Mouse (Mus musculus): ENCODE data around the gene Spaca4.

Spaca4 gene

GRCm38 (mm10) chr7:45725713-45726112, at the start of gene Spaca4:
Spaca4 (minus strand) TSS chr7:45725813.
- no peak for DNase-seq (ENCODE audit: extremely low spot score)

DNA sequence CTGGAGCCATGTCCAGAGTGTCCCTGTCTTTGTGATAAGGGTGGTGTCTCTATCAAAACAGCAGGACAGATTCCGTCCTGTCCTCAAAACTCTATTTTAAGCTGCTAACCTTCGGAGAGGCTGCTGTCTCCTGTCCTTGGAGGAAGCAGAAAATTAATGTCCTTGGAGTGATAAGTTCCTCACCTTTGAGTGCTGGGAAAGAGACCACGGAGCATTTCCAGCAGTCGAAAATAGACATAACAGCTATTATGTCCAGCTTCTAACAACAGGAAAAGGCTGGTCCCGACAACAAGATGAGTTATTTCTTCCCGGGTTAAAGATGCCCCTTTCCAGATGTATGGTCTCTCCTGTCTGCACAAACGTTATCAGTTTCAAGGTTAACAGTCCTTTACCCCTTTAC, 49.6 kb upstream of the Spaca4 start:
- no peak for DNase-seq (ENCODE audit: extremely low spot score)

GRCm38 (mm10) chr7:45771101-45771500, 45.5 kb upstream of the Spaca4 start:
- no peak for DNase-seq (ENCODE audit: extremely low spot score)

DNA sequence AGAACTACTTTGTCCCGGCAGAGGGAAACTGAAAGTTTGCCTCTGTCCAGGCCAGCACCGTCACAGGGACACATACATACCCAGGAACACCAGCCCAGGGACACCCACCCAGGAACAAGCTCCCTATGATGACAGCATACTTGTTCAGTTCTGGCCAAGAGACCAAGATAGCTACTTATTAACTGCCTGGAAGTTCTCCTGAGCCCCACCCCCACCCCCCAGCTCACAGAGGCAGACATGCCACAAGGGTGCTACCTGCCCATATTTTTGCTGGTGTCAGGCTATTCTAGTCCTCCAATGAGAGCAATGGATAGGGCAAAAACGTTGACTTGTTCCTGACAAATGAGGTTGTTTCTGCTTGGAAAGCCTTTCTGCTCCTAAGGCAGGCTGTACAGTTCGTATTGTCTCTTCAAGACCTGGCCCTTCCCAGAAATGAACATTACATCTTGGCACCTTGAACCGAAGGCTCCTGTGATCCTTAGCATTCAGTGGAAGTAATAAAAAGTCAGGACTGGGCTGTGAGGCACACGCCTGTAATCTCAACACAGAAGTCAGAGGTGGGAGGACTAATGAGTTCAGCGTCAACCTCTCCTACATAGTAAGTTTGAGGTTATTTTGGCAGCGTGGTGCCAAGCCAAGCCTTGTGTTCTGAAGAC, 44.9 kb upstream of the Spaca4 start:
- DNase-seq (ENCODE audit: extremely low spot score) = no peak

DNA sequence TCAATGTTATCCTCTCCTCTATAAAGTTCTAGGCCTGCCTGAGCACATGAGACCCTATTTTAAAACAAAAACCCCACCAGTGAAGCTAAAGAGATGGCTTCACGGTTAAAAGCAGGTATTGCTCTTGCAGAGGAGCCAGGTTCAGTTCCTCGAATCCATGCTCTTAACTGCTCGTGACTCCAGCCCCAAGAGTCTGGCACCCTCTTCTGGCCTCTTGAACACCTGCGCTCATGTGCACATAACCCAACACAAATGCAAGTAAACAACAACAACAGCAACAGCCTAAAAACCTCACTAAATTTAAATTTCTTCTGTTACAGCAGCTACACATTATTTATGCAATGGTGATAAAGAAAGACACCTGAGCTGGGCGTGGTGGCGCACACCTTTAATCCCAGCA, 41.9 kb upstream of the Spaca4 start:
- no peak for DNase-seq (ENCODE audit: extremely low spot score)

DNA sequence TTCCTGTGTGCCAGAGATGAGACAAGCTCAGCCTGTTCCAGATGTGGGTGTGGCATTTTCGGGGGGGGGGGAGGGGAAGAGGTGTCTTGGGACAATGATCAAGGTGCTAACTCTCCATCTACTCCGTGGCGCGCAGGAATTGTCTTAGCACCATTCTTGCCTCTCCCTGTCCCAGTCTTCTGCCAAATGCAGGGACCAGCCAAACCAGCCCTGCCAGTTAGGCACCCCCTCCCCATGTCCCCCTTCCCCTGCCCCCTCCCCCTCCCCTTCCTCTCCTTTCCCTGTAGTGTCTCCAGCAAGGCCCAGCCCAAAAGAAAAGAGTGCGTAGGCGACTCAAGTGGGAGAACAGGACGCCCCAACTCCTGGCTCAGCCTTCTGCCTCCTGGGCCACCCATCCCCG, 41.2 kb upstream of the Spaca4 start:
- DNase-seq (ENCODE audit: extremely low spot score) = no peak

- DNase-seq (ENCODE audit: extremely low spot score) = no peak
Measured at GRCm38 (mm10) chr7:45765995-45766394, 40.4 kb upstream of the Spaca4 start.

DNA sequence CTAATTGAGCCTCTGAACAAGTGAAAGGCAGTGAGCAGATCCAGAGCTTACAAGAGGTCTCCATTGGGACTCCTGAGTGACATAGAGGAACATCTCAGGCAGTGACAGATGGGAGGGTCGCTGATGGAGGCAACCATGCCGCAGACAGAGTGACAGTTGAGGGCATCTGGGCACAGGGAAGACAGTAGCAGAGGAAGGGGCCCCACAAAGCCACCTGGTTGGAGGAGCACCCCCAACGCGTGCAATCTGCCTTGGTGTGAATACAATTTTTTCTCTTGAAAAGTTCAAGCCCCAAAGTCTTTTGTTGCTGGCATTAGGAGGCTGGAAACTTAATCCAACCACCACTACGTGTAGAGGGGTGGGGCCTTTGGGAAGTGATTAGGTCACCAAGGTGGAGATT, 34.5 kb upstream of the Spaca4 start:
- DNase-seq (ENCODE audit: extremely low spot score) = no peak

- no peak for DNase-seq (ENCODE audit: extremely low spot score)
Measured at GRCm38 (mm10) chr7:45759400-45759799, 33.8 kb upstream of the Spaca4 start.

DNA sequence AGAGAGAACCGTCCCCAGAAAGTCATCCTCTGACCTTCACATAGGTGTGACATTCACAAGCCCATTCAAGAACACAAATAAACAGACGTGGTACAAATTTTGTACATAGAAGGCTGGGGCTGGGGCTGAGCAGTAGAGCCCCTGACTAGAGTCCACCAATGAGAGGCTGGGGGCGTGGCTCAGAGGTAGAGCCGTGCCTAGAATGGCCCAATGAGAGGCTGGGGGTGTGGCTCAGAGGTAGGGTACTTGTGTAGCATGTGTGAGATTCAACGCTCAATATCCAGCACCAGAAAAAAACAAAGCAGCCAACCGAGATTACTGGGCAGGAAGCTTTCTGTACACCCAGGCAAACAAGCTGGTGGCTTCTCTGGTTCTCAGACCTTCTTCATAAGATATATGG, 30.1 kb upstream of the Spaca4 start:
- no peak for DNase-seq (ENCODE audit: extremely low spot score)

DNA sequence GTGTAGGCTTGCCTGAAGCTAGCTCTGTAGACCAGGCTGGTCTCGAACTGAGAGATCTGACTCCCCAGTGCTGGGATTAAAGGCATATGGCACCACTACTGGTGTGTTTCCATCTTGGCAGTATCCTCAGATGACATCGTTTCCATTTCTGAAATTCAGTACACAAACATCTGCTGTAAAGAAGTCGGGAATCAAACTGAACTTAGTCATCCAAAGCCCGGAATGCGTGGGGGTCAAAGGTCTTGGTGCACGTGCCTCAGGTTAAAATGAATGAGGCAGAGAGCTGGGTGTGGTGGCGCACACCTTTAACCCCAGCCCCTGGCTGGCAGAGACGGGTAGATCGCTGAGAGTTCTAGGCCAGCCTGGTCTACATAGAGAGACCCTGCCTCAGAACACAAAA, 24.5 kb upstream of the Spaca4 start:
- no peak for DNase-seq (ENCODE audit: extremely low spot score)

DNA sequence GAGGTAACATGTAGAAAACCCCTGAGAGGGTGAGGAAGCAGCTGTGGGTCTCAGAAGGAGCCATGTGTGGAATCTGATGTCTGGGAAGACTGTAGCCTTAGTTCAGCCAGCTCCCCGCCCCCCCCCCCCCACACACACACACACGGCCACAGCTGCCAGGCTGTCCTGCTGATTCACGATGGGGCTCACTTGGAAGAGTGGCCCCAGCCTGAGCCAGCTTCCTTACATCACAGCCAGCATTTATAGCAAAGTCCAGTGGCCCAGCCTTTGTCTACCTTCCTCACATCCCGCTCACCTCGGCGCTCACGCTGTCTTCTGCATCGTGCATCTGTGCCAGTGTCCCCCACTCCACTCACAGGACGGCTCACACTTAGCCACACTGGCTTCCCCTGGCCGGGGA, 23.8 kb upstream of the Spaca4 start:
- no peak for DNase-seq (ENCODE audit: extremely low spot score)

- no peak for DNase-seq (ENCODE audit: extremely low spot score)
Measured at GRCm38 (mm10) chr7:45748110-45748509, 22.5 kb upstream of the Spaca4 start.

- DNase-seq (ENCODE audit: extremely low spot score) = no peak
Measured at GRCm38 (mm10) chr7:45747450-45747849, 21.8 kb upstream of the Spaca4 start.

- no peak for DNase-seq (ENCODE audit: extremely low spot score)
Measured at GRCm38 (mm10) chr7:45746518-45746917, 20.9 kb upstream of the Spaca4 start.

DNA sequence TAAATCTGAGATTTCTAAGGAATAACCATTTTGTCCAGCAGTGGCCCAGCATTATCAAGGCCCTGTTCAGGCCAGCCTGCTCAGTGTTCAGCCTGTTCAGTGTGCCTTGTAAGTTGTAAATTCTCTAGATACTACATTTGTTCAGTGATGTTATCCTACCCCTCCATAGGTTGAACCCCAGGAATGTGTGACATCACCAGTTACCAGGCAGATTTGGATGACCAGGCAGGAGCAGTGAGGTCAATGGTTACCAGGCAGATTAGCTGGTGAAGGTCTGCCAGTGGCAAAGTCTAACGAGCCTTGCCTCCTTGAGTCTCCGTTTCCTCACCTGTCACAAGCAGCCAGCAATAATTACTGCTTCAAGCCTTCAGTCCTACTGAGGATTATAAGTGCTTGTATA, 18.8 kb upstream of the Spaca4 start:
- peak; percentile 66 for DNase-seq (ENCODE audit: extremely low spot score)

- DNase-seq (ENCODE audit: extremely low spot score) = no peak
Measured at GRCm38 (mm10) chr7:45742338-45742737, 16.7 kb upstream of the Spaca4 start.

- no peak for DNase-seq (ENCODE audit: extremely low spot score)
Measured at GRCm38 (mm10) chr7:45741777-45742176, 16.2 kb upstream of the Spaca4 start.

DNA sequence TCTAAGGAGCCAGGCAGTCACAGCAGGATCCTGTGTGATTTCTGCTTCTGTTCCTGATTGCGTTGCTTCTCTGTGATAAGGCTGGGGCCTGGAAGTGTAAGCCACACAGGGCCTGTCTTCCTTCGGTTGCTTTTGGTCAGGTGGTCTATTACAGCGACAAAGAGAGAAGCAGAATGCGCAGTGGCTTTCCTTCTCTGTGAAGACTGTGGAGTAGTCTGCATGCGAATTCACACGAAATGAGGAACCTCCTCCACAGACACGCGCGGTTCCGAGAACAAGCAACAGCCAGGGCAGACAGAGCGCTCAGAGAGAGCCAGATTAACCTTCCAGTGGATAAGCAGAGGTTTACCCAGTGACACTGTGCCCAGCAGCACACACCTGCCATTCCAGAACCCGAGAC, 15.7 kb upstream of the Spaca4 start:
- no peak for DNase-seq (ENCODE audit: extremely low spot score)

GRCm38 (mm10) chr7:45739820-45740219, 14.2 kb upstream of the Spaca4 start:
- DNase-seq (ENCODE audit: extremely low spot score) = no peak

- DNase-seq (ENCODE audit: extremely low spot score) = peak; percentile 71
Measured at GRCm38 (mm10) chr7:45739162-45739763, 13.7 kb upstream of the Spaca4 start.

GRCm38 (mm10) chr7:45733477-45733876, 7.9 kb upstream of the Spaca4 start:
- no peak for DNase-seq (ENCODE audit: extremely low spot score)

DNA sequence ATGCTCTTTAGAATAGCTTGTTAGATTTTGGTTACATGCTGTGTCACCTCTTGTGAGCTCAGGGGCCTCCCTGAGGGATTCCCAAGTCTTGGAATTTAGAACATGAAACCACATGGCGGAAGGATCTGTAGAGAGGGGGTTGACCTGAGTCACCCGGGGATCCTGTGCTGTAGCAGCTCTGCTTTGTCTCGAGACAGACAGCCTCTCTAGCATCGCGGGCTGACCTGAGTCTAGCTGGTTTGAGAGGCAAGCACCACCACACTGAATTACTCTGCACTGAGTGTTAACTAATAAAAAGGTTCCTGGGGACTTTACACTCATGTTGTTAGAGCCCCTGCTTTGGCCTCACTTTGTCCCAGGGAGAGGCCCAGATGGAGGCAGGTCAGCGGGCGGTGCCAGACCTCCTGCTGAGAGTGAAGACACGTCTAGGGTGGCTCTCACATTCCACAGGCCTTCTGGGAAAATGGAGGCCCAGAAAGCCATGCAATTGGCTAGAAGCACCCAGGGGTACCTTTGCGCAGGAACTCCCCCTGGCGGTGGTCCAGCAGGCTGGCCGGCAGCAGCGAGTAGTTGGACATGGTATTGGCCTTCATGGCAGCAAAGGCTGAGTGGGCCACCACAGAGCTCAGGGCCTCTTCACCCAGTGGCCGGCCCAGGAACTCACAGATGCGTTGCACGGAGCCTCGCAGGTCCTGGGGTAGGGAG, 5.3 kb upstream of the Spaca4 start:
- peak; percentile 78 for DNase-seq (ENCODE audit: extremely low spot score)
